12 mouse cellular contexts compared by ENCODE assay signal in the genomic region with DNA sequence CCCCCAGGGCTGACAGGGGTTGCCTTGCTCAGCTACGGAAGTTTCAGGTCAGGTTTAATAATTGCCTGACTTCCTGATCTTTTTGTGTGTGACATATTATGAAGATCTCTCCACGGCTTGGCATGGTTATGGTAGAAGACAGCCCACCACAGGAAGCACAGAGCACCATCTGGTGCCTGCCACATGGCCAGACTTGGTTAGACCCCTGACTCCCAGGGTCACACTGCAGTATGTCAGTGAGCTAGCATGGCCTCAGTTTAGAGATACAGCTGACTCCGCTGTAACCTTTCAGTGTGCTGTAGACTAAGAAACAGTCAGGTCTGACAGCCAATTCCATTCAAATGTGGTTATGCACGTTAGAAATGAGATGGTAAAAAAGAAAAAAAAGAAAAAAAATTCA.
DNase-seq lines count a peak whose midpoint lies in the region; ATAC-seq and TF ChIP-seq lines count a peak whose summit lies in the region.
"Had no signal": no experiment of that assay in that cellular context is flagged by ENCODE, and none has a peak within 500 bp of the region (broad histone marks: within the 10 kb centered on the region; RNA-seq: fewer than 3 reads in every experiment).

No protein-coding gene starts in this region.

- no peaks in the 10 kb centered on the region for H3K9me3 ChIP-seq in embryonic facial prominence, embryonic 14.5 days (ENCODE audit: control insufficient read depth, low read length)
- no peaks in the 10 kb centered on the region for H3K9me3 ChIP-seq in limb, embryonic 11.5 days (ENCODE audit: control insufficient read depth, low read length)
- no peaks in the 10 kb centered on the region for H3K9me3 ChIP-seq in neural tube, embryonic 13.5 days
- H3K9me3 ChIP-seq in heart, embryonic 10.5 days = no peaks in the 10 kb centered on the region

- TF ChIP-seq CTCF in left cerebral cortex, adult 2 months (IDR thresholded peaks at IDR 0.05) = no peak

- H3K4me1 ChIP-seq in embryonic facial prominence, embryonic 14.5 days (ENCODE audit: control insufficient read depth, insufficient read depth, low read length) = peaks cover 35% of the 10 kb centered on the region
- peaks cover 55% of the 10 kb centered on the region for H3K4me1 ChIP-seq in limb, embryonic 11.5 days (ENCODE audit: control insufficient read depth, insufficient read depth, low read length)
- peaks cover 42% of the 10 kb centered on the region for H3K4me1 ChIP-seq in neural tube, embryonic 13.5 days (replicated peaks)
- peaks cover 42% of the 10 kb centered on the region for H3K4me1 ChIP-seq in heart, embryonic 10.5 days

- peak overlapping the region; percentile 15; the same call in 1 of the 2 replicates for H3K4me2 ChIP-seq in embryonic facial prominence, embryonic 14.5 days (ENCODE audit: low read depth, low read length)
- peak overlapping the region; percentile 11; the same call in 1 of the 2 replicates for H3K4me2 ChIP-seq in limb, embryonic 11.5 days (ENCODE audit: low read depth, severe bottlenecking)
- 0 out of 2 replicates have a peak overlapping the region, but pooled peaks have one; percentile 21 for H3K4me2 ChIP-seq in neural tube, embryonic 13.5 days
- H3K4me2 ChIP-seq: lung, embryonic 14.5 days had no signal

- H3K27ac ChIP-seq in left cerebral cortex, adult 2 months = peak overlapping the region; percentile 64
- H3K27ac ChIP-seq in embryonic facial prominence, embryonic 14.5 days (replicated peaks; ENCODE audit: low read depth, low read length) = peak overlapping the region; percentile 68
- peak overlapping the region; percentile 63 for H3K27ac ChIP-seq in limb, embryonic 11.5 days (replicated peaks; ENCODE audit: low read depth, low read length)
- H3K27ac ChIP-seq in neural tube, embryonic 13.5 days (replicated peaks) = peak overlapping the region; percentile 85
- H3K27ac ChIP-seq in heart, embryonic 10.5 days = no peak overlapping the region

- peaks cover 3% of the 10 kb centered on the region; the same call in 1 of the 2 replicates for H3K36me3 ChIP-seq in embryonic facial prominence, embryonic 14.5 days (ENCODE audit: control insufficient read depth, insufficient read depth, low read length)
- H3K36me3 ChIP-seq in limb, embryonic 11.5 days (ENCODE audit: control insufficient read depth, insufficient read depth, low read length) = no peaks in the 10 kb centered on the region
- H3K36me3 ChIP-seq in neural tube, embryonic 13.5 days = 0 out of 2 replicates have a peak, but pooled peaks cover under 1% of the 10 kb centered on the region
- peaks cover 3% of the 10 kb centered on the region for H3K36me3 ChIP-seq in heart, embryonic 10.5 days

- 24% methylated on average over 4 of the region's 4 CpGs for WGBS in embryonic facial prominence, embryonic 14.5 days
- WGBS in limb, embryonic 11.5 days = 18% methylated on average over 4 of the region's 4 CpGs
- 39% methylated on average over 4 of the region's 4 CpGs for WGBS in neural tube, embryonic 13.5 days
- whole genome bisulfite sequencing in heart, embryonic 10.5 days = 72% methylated on average over 4 of the region's 4 CpGs

- no peaks in the 10 kb centered on the region for H3K27me3 ChIP-seq in embryonic facial prominence, embryonic 14.5 days (replicated peaks; ENCODE audit: control insufficient read depth, insufficient read depth, low read length)
- no peaks in the 10 kb centered on the region for H3K27me3 ChIP-seq in limb, embryonic 11.5 days (ENCODE audit: control insufficient read depth, insufficient read depth, low read length)
- H3K27me3 ChIP-seq in neural tube, embryonic 13.5 days = no peaks in the 10 kb centered on the region
- H3K27me3 ChIP-seq in heart, embryonic 10.5 days (ENCODE audit: insufficient read depth, poor library complexity, severe bottlenecking) = no peaks in the 10 kb centered on the region
- H3K27me3 ChIP-seq: CH12.LX had no signal

- H3K9ac ChIP-seq in embryonic facial prominence, embryonic 14.5 days (ENCODE audit: low read depth, low read length) = no peak overlapping the region
- no peak overlapping the region for H3K9ac ChIP-seq in limb, embryonic 11.5 days (ENCODE audit: low read length)
- H3K9ac ChIP-seq in neural tube, embryonic 13.5 days = no peak overlapping the region
- H3K9ac ChIP-seq: lung, embryonic 14.5 days had no signal

- H3K4me3 ChIP-seq in left cerebral cortex, adult 2 months = no peak overlapping the region
- H3K4me3 ChIP-seq in embryonic facial prominence, embryonic 14.5 days (ENCODE audit: low read depth, low read length) = no peak overlapping the region
- H3K4me3 ChIP-seq in limb, embryonic 11.5 days (ENCODE audit: low read depth, low read length) = no peak overlapping the region
- no peak overlapping the region for H3K4me3 ChIP-seq in neural tube, embryonic 13.5 days
- no peak overlapping the region for H3K4me3 ChIP-seq in heart, embryonic 10.5 days

- ATAC-seq in embryonic facial prominence, embryonic 14.5 days (ENCODE audit: low read depth) = peak; percentile 39
- peak; percentile 35 for ATAC-seq in limb, embryonic 11.5 days (ENCODE audit: insufficient number of reproducible peaks, low FRiP score, low TSS enrichment, low read depth)
- ATAC-seq in neural tube, embryonic 13.5 days (ENCODE audit: low read depth) = peak; percentile 32; the same call in 1 of the 2 replicates

- intact Hi-C loops in left cerebral cortex, adult 2 months (cut with DNase I) = no loop called here

- no peak for DNase-seq in left cerebral cortex, adult 2 months (ENCODE audit: extremely low spot score in 1 of 2, low spot score in 2 of 2)
- DNase-seq in left cerebral cortex, adult 11 months (ENCODE audit: low spot score) = no peak
- peak; percentile 42 for DNase-seq in embryonic facial prominence, embryonic 14.5 days (ENCODE audit: low spot score)
- peak; percentile 51 for DNase-seq in limb, embryonic 11.5 days (ENCODE audit: low spot score)
- DNase-seq in thymus, postnatal 14 days = no peak
- no peak for DNase-seq in heart, embryonic 10.5 days (ENCODE audit: low spot score)
- no peak for DNase-seq in gastrocnemius, adult 18-20 months (ENCODE audit: low spot score)
- DNase-seq: gastrocnemius, postnatal 36 days; right cerebral cortex, adult 18-20 months had no signal

Comparison
In these comparisons a context has a peak if more than half of its experiments do, and no peak if none do; other contexts are left out.
1. DNase-seq: peak in embryonic facial prominence, embryonic 14.5 days (single experiment) and limb, embryonic 11.5 days (single experiment); none in left cerebral cortex, adult 2 months (0 of 2), left cerebral cortex, adult 11 months (single experiment), thymus, postnatal 14 days (single experiment), heart, embryonic 10.5 days (single experiment) and gastrocnemius, adult 18-20 months (single experiment).
2. Peak in every context shown above with its lines, with median percentiles within 50 percentile points of each other: ATAC-seq and H3K4me2 ChIP-seq.